Mouse (Mus musculus) lung, postnatal 0 days (tissue): Measurements from ENCODE around the gene Slc1a5.

Experiments used
- CTCF ChIP-seq: IDR thresholded peaks from 2 replicates; pipeline ENCODE4 v1.5.1; 2016; ENCODE audit warnings: antibody characterized with exemption, mild to moderate bottlenecking
- EP300 ChIP-seq: IDR thresholded peaks from 2 replicates; pipeline ENCODE4 v1.6.1; 2016; ENCODE audit warnings: antibody characterized with exemption, mild to moderate bottlenecking, control low read depth

GRCm38 (mm10) chr7:16763463-16764218, 17.5 kb upstream of the Slc1a5 start:
- TF ChIP-seq CTCF (no peak), EP300 (no peak)
